Mouse (Mus musculus): ENCODE results near the gene Sh3gl2.

The Sh3gl2 gene

GRCm38 (mm10) chr4:85305912-85306573, 101.1 kb downstream of the Sh3gl2 start:
- DNase-seq = no peak

GRCm38 (mm10) chr4:85319092-85319491, 114.2 kb downstream of the Sh3gl2 start:
- no peak for DNase-seq

GRCm38 (mm10) chr4:85325454-85325853, 120.5 kb downstream of the Sh3gl2 start:
- no peak for DNase-seq

GRCm38 (mm10) chr4:85326052-85326451, 121.1 kb downstream of the Sh3gl2 start:
- DNase-seq = no peak

GRCm38 (mm10) chr4:85334688-85335200, 129.8 kb downstream of the Sh3gl2 start:
- no peak for DNase-seq

GRCm38 (mm10) chr4:85336356-85336755, 131.4 kb downstream of the Sh3gl2 start:
- no peak for DNase-seq

GRCm38 (mm10) chr4:85339126-85339525, 134.2 kb downstream of the Sh3gl2 start:
- DNase-seq = no peak

- DNase-seq = no peak
Observed at GRCm38 (mm10) chr4:85340686-85341085, 135.8 kb downstream of the Sh3gl2 start.

GRCm38 (mm10) chr4:85345911-85346310, 141.0 kb downstream of the Sh3gl2 start:
- DNase-seq = no peak

- DNase-seq = no peak
Observed at GRCm38 (mm10) chr4:85348079-85348643, 143.2 kb downstream of the Sh3gl2 start.

GRCm38 (mm10) chr4:85362661-85363060, 157.7 kb downstream of the Sh3gl2 start:
- no peak for DNase-seq

- DNase-seq = no peak
Observed at GRCm38 (mm10) chr4:85363205-85363604, 158.3 kb downstream of the Sh3gl2 start.

- no peak for DNase-seq
Observed at GRCm38 (mm10) chr4:85371036-85371435, 166.1 kb downstream of the Sh3gl2 start.

- DNase-seq = no peak
Observed at GRCm38 (mm10) chr4:85374801-85375200, 169.9 kb downstream of the Sh3gl2 start.

GRCm38 (mm10) chr4:85376187-85376586, 171.3 kb downstream of the Sh3gl2 start:
- DNase-seq = no peak

- DNase-seq = no peak
Observed at GRCm38 (mm10) chr4:85376610-85377009, 171.7 kb downstream of the Sh3gl2 start.

- DNase-seq = no peak
Observed at GRCm38 (mm10) chr4:85385241-85385640, 180.3 kb downstream of the Sh3gl2 start.

- no peak for DNase-seq
Observed at GRCm38 (mm10) chr4:85387676-85388075, 182.8 kb downstream of the Sh3gl2 start.

GRCm38 (mm10) chr4:85391795-85392194, 186.9 kb downstream of the Sh3gl2 start:
- no peak for DNase-seq

- DNase-seq = no peak
Observed at GRCm38 (mm10) chr4:85398765-85399164, 193.8 kb downstream of the Sh3gl2 start.

GRCm38 (mm10) chr4:85402823-85403222, 197.9 kb downstream of the Sh3gl2 start:
- peak; percentile 69 for DNase-seq

GRCm38 (mm10) chr4:85404424-85405194, 199.7 kb downstream of the Sh3gl2 start:
- peak; percentile 51 for DNase-seq

- DNase-seq = no peak
Observed at GRCm38 (mm10) chr4:85405276-85405675, 200.3 kb downstream of the Sh3gl2 start.

- DNase-seq = no peak
Observed at GRCm38 (mm10) chr4:85416466-85416865, 211.5 kb downstream of the Sh3gl2 start.

Data from thymus, postnatal 4 days (tissue).